Mouse (Mus musculus) stomach, postnatal 0 days (tissue): ENCODE data around the gene Hist1h4j.

Experiments used
- CTCF ChIP-seq: IDR thresholded peaks from 2 replicates; pipeline ENCODE4 v1.5.1; 2016; ENCODE audit warnings: antibody characterized with exemption, low read depth, mild to moderate bottlenecking, moderate library complexity
- EP300 ChIP-seq: optimal IDR thresholded peaks from 2 replicates; pipeline ENCODE3; 2016; ENCODE audit warnings: antibody characterized with exemption

DNA sequence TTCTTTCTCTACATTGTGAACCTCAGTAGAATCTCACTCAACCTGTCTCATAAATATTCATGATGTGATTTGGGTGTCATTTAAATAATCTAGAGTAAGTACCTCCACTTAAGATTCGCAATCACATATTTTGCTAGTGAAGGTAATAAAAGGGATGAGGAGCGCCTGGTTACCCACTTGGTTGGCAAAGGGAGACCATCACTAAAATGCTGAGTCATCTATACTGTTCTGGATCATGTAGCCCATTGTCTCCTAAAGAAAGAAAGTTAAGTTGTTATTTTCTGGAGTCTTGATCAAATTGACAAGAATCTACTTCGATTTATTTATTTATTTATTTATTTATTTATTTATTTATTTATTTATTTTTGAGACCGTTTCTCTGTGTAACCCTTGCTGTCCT, 28.2 kb upstream of the Hist1h4j start:
- TF ChIP-seq CTCF (no peak), EP300 (no peak)
